Mouse (Mus musculus): Measurements from ENCODE around the gene Krt80. TPM values are rescaled to one million over a fixed set of nuclear protein-coding genes. Genes with fewer than 3 reads are reported as not detected.
A peak's percentile ranks its signal among the peaks of the same experiment; 100 is the strongest.

Krt80 gene
- 1 to 10 TPM; 2.0 to 2.1 TPM for total RNA-seq (2021)

DNA sequence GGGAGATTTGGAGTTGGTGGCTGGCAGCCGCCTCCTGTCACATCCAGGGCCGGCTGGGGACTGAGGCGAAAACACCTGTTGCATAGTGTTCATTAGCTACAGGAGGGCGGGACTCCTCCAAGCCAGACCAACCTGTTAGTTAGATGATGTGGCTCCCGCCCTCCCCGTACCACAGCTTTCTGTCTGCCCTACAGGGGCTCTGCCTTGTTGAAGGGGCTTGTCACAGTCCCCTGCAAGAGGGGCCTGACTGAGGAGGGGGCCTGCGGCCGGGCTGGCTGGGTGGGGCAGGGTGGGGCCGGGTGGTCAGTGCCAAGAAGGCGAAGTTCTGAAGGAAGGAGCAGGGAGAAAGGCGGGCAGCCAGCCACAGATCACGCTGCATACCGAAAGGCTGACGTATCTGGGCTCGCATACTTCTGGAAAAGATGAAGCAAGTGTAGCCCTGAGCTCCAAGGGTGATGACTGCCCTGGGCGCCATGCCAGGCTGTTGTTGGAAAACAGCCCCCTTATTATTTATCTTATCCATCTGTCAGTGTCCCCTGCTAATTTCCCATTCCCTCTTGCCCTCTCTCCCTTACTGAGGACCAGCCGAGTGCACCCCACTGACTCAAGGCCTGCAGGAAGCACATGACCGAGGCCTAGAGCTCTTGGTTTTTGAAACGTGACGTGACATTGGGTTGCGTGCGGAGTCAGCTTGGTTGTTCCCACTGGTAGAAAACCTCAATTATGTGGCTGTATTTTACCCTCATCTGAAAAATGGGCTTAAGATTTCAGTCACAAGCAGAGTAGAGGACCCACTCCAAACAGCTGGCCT, at the start of gene Krt80:
Gene Krt80 (minus strand): TSS at position 62 of the 811 bp plus-strand sequence.
- DNase-seq, result peak; percentile 87 to 88
- intact Hi-C loops (cut with DNase I), result no loop called here

DNA sequence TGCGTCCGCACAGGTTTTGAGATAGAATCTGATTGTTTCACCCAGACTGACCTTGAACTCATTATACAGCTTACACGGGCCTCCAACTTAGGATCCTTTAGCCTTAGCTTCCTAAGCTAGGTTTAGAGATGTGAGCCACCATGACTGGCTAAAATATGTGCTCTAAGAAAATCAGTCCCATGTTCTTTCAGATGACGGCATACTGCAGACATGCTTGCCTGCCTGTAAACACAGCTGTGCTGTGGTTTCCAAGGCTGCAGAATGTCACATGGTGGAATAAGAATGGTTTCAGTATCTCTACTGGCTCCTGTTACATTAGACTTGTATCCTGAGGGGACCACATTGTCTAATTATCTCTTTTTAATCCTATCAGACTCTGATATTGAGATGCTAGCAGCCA, 49.0 kb upstream of the Krt80 start:
- DNase-seq, result no peak
- intact Hi-C loops (cut with DNase I), result no loop called here

DNA sequence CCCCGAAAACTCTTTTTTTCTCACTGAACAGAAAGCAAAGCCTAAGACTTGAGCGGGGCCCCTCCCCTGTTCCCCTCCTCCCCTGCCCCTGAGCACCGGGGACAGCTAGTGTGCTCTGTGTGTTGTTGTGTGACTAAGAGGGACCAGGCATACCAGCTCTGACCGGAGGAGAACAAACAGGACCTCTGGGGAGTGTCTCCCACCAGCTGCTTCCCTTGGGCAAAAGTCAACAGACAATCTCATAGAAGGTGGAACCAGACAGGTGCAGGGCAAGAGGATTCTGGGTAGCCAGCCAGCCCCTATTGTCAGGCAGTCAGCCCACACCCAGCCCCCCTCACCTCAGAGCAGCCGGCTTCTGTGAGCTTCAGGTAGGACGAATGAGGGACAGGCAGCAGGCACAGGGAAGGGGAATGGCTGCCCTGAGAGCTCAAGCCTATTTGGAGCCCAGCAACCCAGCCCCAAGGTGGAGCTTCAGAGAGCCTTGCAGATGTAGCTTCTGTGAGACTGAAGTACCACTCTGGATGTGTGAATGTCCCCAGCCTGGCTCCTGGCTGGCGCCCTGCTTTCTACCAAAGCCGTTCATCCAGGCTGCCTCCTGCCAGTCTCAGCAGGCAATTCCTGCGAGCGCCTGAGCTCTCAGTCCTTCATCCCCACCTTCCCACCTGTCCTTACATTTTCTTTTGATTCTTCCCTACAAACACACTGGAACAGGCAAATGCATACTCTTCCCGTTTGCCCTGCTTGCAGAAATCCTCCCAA, 45.0 kb upstream of the Krt80 start:
- DNase-seq, result no peak
- intact Hi-C loops (cut with DNase I), result loop anchor here (5.0 kb wide), 1 partner anchor 58 kb away; no protein-coding TSS in a partner anchor

DNA sequence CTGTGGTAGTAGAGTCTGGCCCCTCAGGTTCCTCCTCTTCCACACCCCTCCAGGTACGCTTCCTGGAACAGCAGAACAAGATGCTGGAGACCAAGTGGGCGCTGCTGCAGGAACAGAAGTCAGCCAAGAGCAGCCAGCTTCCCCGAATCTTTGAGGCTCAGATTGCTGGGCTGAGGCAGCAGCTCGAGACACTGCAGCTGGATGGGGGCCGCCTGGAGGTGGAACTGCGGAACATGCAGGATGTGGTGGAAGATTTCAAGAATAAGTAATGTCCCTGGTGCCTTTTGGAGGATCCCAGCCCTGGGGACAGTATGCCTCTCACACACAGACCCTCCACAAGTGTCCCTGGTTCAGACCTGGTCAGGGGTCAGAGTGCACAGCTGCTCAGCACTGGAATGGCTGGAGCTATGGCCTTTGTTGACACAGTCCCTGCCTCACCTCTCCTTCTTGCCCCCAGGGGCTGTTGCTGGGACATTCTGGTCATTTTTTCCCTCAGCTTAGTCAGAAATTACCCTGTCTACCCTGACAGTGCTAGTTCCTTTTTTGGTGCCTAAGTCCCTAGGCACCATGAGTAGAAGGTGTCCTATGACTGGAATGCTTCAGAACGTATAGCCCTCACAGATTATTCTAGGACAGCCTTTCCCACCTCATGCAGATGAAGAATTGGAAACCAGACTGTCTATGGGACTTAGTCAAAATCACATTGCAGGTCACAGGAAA, 44.1 kb upstream of the Krt80 start:
- DNase-seq, result no peak
- intact Hi-C loops (cut with DNase I), result loop anchor here (5.0 kb wide), 1 partner anchor 57 kb away; no protein-coding TSS in a partner anchor

DNA sequence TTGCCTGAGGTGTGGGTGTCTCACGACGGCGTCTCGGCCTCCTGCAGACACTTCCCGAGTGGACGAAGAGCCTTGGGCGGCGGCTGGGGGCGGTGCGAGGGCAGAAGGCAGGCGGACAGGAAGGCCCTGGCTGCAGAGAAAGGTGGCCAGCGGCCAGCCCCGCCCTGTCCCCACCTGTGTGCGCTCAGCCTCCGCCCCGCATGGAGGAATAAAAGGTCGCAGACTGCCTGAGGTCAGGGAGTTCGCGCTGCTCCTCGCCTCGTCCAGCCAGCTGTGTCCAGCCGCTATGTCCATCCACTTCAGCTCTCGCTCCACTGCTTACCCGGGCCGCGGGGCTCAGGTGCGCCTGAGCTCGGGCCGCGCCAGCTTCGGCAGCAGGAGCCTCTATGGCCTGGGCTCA, 42.2 kb upstream of the Krt80 start:
- no peak for DNase-seq
- intact Hi-C loops (cut with DNase I), result loop anchor here (5.0 kb wide), 1 partner anchor 55 kb away; no protein-coding TSS in a partner anchor

DNA sequence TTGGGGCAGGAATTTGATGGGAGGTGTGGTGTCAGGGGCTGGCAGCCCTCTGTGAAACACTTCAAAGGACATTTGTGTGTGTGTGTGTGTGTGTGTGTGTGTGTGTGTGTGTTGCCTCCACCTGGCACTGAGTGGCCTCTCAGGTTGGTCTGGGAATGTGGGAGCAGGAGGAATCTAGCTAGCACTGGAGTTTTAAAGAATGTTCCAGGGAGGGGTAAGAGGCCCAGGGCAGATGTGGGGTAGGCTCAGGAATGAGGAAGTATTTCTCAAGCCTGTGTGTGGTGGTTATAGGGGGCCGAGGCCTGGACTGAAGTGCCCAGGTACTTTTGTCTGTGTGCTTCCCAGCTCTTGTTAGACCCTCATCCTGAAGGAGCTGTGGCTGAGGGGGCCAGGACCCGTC, 40.8 kb upstream of the Krt80 start, which contains the start of gene Krt7:
Gene Krt7 (plus strand): TSS at position 269 of the 400 bp plus-strand sequence.
- intact Hi-C loops (cut with DNase I), result loop anchor here (5.0 kb wide), 1 partner anchor 53 kb away; no protein-coding TSS in a partner anchor
- no peak for DNase-seq

DNA sequence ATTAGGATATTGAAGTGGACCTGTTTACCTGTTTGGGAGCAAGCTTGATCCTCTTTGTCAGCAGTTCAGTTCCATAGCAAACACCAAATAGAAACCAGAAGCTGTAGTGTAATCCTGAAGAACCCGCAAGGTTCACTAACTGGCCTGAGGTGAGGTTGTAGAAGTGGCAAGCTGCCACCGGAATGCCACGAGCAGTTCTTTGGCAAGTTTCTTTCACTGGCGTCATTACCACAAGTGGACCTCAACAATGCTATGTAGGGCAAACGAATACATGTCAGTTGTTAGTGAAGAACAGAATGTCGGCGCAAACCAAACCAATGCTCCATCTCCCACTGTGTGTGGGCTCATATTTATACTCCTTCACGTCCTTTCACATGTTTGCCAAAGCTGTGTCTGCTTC, 28.3 kb upstream of the Krt80 start:
- DNase-seq, result peak in 1 of 2 experiments; percentile 38
- intact Hi-C loops (cut with DNase I), result no loop called here

DNA sequence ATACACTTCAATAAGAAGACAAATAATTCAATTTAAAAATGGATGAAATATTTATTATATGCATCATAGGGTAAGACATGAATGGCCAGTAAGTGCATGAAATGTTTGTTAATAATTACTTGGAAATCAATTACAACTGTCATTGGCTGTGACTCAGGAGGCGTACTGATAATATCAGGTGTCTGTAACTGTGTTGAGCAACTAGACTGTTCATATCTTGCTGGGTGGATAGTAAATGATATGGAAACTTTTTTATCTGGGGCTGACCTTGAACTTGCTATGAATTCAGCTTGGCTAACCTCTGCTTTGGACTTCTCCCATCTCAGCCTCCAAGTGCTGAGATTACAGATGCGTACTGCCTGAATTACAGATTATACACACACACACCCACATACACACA, 27.7 kb upstream of the Krt80 start:
- intact Hi-C loops (cut with DNase I), result no loop called here
- no peak for DNase-seq

DNA sequence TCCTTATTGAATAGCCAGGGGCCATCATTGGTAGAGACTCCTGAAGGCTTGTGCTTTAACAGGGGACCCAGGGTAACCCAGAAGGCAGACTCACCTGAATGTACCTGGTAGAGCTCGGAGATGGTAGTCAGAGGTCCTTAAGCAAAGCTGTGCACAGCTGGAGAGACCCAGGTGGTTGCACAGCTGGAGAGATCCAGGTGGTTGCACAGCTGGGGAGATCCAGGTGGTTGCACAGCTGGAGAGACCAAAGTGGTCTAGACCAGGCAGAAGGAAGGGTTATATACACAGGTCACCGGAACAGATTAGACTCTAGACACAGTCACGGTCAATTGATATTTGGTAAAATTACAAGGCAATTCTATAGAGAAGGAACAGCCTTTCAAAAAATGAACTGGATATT, 27.0 kb upstream of the Krt80 start:
- intact Hi-C loops (cut with DNase I), result no loop called here
- DNase-seq, result no peak

DNA sequence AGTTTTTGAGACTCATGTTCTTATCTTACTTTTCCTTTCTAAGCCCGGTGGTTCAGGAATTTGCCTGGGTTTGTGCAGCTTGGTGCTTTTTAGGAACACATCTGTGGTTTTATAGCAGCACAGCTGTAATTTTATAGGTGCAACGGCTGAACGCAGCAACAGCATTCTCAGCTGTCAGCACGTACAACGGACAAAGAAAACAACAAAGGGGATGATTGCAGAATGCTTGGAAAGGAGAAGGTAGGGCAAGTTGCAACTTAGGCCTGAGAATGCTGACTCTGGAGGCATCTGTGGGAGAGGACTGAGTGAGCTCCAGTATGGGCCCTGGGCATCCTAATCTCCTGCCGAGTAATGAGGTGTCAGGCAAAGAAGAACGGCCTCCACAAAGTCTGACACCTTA, 26.5 kb upstream of the Krt80 start:
- DNase-seq, result no peak
- intact Hi-C loops (cut with DNase I), result no loop called here

DNA sequence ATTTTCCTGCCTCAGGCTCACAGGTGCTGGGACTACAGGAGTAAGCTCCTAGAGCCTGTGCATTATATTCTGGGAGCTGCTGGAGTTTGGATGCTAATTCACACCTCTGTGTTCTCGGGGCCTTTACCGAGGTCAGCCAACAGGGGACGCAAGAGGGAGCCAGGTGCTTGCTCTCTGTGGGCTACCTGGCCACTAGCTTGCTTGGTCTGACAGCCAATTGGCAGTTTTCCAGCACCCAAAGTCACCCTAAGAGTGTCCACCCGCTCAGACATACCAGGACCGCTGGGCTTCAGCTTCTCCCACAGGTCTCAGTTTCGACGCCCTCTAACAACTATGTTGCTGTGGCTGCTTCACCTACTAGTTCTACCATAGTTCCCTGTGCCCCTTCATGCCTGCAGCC, 24.9 kb upstream of the Krt80 start:
- intact Hi-C loops (cut with DNase I), result no loop called here
- no peak for DNase-seq

DNA sequence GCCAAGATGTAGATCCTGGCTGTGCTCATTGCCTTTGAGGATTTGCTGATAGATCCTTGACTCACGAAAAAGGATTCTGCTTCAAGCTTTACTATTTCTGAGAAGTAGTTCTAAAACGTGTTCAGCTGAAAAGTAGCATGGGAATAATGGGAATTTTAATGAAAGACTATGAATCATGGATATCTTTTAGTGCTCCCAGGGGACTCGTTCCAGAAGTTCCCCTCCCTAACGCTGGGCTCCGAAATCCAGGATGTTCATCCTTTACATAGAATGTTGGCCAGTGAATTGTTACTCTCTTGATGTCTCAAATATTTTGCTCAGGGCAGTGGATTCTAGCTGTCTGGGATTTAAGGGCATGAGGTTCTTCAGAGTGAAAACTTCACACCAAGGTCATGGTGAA, 22.3 kb upstream of the Krt80 start:
- DNase-seq, result no peak
- intact Hi-C loops (cut with DNase I), result no loop called here

DNA sequence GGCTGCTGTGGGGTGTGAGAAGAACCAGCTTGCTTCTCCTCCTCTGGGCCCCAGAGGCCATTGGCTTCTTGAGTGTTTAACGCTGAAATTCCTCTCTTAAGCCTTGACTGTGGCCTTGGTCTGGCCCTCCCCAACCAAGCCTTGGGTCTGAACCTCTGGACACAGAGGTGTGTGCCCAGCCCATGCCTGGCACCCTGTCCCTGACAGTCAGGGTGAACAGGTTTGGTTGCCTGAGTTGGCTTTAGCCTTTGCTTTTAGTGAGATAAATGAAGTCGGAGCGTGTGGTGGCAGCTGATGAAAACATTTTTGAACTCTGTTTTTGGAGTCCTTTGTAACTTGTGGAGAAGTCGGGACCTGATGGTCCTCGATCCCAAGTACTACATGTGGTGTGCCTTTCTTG, 20.2 kb upstream of the Krt80 start:
- DNase-seq, result no peak
- intact Hi-C loops (cut with DNase I), result no loop called here

DNA sequence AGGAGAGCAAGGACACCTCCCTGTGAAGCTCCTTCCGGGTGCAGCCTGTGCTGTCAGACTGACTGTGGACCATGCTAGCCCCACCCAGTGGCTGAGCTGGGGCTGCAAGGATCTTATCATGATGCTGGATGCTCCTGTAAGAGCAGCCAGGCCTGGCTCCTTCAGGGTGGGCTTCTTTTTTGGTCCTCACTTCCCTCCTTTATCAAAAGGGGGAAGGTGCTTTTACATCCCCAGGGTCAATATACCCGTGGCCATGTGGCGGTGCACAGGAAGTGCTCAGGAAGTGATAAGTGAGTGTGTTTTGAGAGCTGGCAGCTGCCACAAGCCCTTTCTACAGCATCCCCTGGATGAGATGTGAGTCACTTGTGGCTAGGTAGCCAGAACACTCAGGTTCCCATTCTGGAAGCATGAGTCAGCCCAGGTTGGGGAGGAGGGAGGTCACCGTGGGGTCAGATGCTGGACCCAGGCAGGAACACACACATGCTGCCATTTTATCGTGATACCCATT, 18.1 kb upstream of the Krt80 start:
- intact Hi-C loops (cut with DNase I), result no loop called here
- DNase-seq, result no peak

DNA sequence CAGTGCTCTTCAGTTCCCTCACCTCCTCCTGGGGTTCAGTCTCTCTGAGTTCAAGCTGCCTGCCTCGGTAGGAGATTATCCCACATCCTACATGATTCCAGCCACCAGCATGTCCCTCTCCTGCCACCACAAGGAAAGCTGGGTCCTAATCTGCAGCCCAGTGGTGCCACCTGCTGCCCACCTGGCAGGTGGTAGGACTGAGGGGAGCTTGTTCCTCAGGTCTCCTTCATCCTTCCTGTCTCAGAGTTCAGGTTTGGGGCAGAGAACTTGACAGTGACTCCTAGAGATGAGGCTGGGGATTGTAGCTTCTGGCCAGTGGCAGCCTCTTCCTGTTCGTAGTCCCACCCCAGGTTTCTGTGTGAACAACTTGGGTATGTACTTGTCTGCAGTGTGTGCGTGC, 17.2 kb upstream of the Krt80 start:
- intact Hi-C loops (cut with DNase I), result loop anchor here (2.0 kb wide), 1 partner anchor 48 kb away; no protein-coding TSS in a partner anchor

DNA sequence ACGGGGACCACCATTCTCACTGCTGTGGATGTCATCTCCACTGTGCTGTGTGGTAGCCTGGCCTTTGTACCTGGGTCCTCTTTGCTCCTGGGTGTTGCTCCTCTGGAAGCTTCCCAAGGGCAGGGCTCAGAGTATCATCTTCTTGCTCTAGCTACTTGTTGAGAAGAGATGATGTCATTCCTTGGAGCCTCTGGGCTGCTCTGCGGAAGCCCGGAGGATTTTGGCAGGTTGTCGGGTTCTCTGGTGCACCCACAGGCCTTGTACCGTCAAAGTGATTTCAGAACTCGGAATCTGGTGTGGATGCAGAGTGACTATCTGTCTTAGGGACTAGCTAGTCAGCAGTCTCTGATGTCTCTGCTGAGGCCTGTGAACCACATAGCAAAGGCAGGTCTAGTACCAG, 15.1 kb upstream of the Krt80 start:
- intact Hi-C loops (cut with DNase I), result no loop called here
- DNase-seq, result no peak

More for the DNA sequence above, 17.2 kb upstream of the Krt80 start:
- no peak for DNase-seq

DNA sequence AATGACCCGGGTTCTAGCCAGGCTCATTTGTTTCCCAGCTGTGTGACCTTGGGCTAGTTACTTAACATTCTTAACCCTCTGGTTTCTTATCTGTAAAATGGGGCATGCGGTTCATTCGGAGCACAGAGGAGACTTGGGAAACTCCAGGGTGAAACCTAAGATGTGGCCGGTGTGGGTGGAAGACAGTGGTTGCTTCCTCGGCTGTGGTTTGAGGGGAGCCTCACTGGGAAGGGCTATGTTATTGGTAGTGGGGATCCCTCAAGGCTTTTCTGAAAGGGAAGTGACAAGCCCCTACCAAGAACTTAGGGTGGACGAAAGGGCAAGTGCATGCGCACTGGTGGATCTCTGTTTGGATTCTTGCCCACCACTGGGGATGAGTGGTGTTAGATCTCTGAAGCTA, 14.6 kb upstream of the Krt80 start:
- no peak for DNase-seq
- intact Hi-C loops (cut with DNase I), result no loop called here

DNA sequence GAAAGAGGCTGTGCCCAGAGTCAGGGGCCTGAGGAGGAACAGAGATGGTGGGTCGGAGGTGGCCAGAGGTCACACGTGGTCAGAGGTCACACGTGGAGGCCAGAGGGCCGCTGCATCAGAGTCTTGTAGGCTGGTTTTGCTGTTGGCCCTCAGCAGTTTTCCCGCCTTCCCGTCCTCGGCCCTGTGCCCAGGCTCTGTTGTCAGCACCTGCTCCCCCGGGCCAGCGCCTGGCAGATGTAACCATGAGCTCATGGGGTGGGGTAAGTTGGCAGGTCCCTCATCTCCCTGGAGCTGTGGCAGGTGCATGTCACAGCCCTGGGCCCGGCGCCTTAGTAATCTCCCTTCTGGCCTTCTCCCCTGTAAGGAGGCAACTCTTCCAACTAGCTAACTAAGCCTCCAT, 12.8 kb upstream of the Krt80 start:
- intact Hi-C loops (cut with DNase I), result no loop called here

DNA sequence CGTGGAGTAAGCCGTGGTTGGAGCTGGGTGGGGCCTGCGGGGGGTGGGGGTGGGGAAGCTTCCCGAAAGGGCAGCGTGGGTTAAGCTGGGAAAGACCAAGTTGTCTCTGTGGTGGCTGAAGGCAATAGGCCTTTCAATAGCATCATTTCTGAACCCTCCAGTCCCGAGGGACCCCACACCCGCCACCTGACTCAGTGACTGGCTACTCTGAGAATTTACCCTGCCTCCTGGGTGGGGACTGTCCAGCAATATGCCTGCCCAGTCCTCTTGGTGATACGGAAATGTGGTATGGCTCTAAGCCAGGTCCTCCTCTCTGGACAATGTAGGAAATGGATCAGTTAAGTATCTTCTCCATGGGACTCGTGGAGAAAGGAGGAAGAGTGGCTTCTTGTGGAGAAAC, 11.8 kb upstream of the Krt80 start:
- no peak for DNase-seq
- intact Hi-C loops (cut with DNase I), result no loop called here

More for the DNA sequence above, 12.8 kb upstream of the Krt80 start:
- peak; percentile 58 to 63 for DNase-seq

DNA sequence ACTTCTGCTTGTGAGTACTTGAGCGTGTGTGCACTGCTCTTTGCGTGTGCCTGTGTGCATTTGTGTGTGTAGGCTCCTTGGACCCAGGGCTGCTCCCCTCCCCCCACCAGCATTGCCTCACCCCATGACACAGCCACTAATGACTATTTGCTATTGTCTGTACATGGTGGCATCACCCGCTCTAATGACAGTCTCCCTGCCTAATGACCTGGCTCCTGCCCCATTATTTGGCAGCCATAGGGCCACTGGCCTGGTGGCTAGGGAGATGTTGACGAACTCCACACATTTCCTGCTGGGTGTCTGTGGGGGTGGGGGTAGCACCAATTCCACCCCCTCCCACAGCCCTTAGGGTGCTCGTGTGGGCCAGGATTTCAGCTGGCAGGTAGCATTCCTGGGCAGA, 8.7 kb upstream of the Krt80 start:
- intact Hi-C loops (cut with DNase I), result no loop called here
- no peak for DNase-seq

DNA sequence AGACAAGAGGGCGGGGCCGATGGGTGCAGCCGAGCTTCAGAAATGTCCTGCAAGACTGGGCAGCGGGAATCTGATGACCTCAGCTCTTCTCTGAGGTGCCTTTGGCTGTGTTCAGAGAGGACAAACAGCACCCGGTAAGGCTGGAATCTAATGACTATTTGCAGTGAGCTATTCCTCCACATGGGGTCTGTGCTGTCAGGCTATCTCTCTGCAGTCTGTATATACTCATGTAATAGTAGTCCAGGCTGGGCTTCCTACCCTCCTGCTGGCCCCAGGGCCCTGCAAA, 6.8 kb upstream of the Krt80 start:
- no peak for DNase-seq
- intact Hi-C loops (cut with DNase I), result no loop called here

All from heart, postnatal 36 days (tissue).